Mouse (Mus musculus) olfactory bulb, adult 2 months (tissue): ENCODE data around the gene Gpr34.

ENCODE experiments used
- CTCF ChIP-seq: fragments of 200-500 bp; IDR thresholded peaks from 2 replicates; pipeline ENCODE4 v1.5.1; 2012; ENCODE audit warnings: low read depth, mild to moderate bottlenecking, low read length, moderate library complexity; ENCODE audit not compliant: insufficient read depth
- POLR2A ChIP-seq: fragments of 200-500 bp; IDR thresholded peaks from 2 replicates; pipeline ENCODE4 v1.6.1; 2012; ENCODE audit warnings: mild to moderate bottlenecking, low read depth, low read length, moderate library complexity; ENCODE audit not compliant: insufficient read depth

DNA sequence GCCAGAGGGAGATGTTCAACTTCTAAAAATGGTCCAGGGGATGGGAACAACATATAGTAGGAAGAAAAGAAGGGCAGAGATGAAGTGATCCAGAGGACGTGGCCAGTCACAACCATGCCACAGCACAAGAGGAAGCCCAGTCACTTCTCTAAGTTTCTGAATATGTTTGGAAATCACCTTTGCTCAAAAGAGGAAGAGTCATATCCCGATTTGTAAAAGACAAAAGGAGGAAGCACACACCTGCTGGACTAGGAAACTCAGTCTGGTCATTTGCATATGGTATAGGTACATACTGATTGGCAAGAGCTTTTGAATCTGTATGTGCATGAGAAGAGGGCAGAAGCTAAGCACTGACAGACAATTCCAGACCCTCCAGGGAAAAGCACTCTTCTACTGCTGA, 32.5 kb upstream of the Gpr34 start:
- TF ChIP-seq CTCF, result no peak
- no peak for TF ChIP-seq POLR2A
